Mouse (Mus musculus) intestine, embryonic 14.5 days (tissue): Measurements from ENCODE around the gene Cct5. TPM values are rescaled to one million over a fixed set of nuclear protein-coding genes. Genes with fewer than 3 reads are reported as not detected.
"Not testable (repeated sequence)": the region's sequence is repeated elsewhere in the genome, so short reads cannot be mapped to it uniquely, and the experiment has no call there.

Experiments
- ATAC-seq: fragments of 200-750 bp; cut with Nextera tagmentation; replicated peaks from 2 replicates; pipeline ENCODE4 v1.8.0; 2017; ENCODE audit warnings: low read depth, moderate number of reproducible peaks, moderate TSS enrichment, moderate library complexity; ENCODE audit not compliant: low FRiP score, low TSS enrichment
- DNase-seq: peaks from one replicate; pipeline ENCODE4 v3.0.0-alpha.2; 2018; ENCODE audit warnings: low spot score
- H3K27ac ChIP-seq: fragments of 300-500 bp; sonication (generic); 2 replicates; pipeline ENCODE4 v1.5.1; 2014; ENCODE audit warnings: low read depth, mild to moderate bottlenecking, control low read depth
- H3K27me3 ChIP-seq: fragments of 300-500 bp; sonication (generic); replicated peaks from 2 replicates; pipeline ENCODE4 v1.6.1; 2014; ENCODE audit warnings: low read length, control low read depth; ENCODE audit not compliant: control insufficient read depth, insufficient read depth
- H3K36me3 ChIP-seq: fragments of 300-500 bp; sonication (generic); 2 replicates; pipeline ENCODE4 v1.6.1; 2014; ENCODE audit warnings: low read length, control low read depth; ENCODE audit not compliant: control insufficient read depth, insufficient read depth
- H3K4me1 ChIP-seq: fragments of 300-500 bp; sonication (generic); replicated peaks from 2 replicates; pipeline ENCODE4 v1.6.1; 2014; ENCODE audit warnings: low read length, control low read depth, mixed read lengths; ENCODE audit not compliant: control insufficient read depth, insufficient read depth
- H3K4me2 ChIP-seq: fragments of 300-500 bp; sonication (generic); 2 replicates; pipeline ENCODE4 v1.6.1; 2014; ENCODE audit warnings: low read length
- H3K4me3 ChIP-seq: fragments of 300-500 bp; sonication (generic); 2 replicates; pipeline ENCODE4 v1.5.1; 2014; ENCODE audit warnings: low read depth, low read length, control low read depth, mixed read lengths
- H3K9ac ChIP-seq: fragments of 300-500 bp; sonication (generic); 2 replicates; pipeline ENCODE4 v1.6.1; 2014; ENCODE audit warnings: mild to moderate bottlenecking, low read length
- H3K9me3 ChIP-seq: fragments of 300-500 bp; sonication (generic); 2 replicates; pipeline ENCODE4 v1.6.1; 2016; ENCODE audit warnings: low read length, control low read depth; ENCODE audit not compliant: control insufficient read depth
- WGBS: fragments of 180-500 bp; shearing (Covaris S2); extraction: QIAGEN DNeasy Blood & Tissue Kit; methylation state at CpG from one replicate; pipeline ENCODE4 v1.1.7; 2014; 5-methylcytosine and 5-hydroxymethylcytosine counted together
- polyA plus RNA-seq: library from polyadenylated mRNA; unstranded; fragments of >200 nt; fragmentation: Nextera tagmentation; extraction: Ambion mirVana; gene quantifications from 2 replicates; pipeline ENCODE4 v1.2.1, GENCODE M21; 2014

Cct5 gene
- polyA plus RNA-seq, 1 experiment from 2014 or later: 599 TPM

GRCm38 (mm10) chr15:31592531-31592930, 9.1 kb downstream of the Cct5 start:
- H3K4me3 ChIP-seq: no peak overlapping the region
- WGBS: 88% methylated on average over 8 of the region's 8 CpGs
- no peaks in the 10 kb centered on the region for H3K9me3 ChIP-seq
- no peak overlapping the region for H3K4me2 ChIP-seq
- H3K27ac ChIP-seq: no peak overlapping the region
- no peak overlapping the region for H3K9ac ChIP-seq
- no peaks in the 10 kb centered on the region for H3K27me3 ChIP-seq
- peaks cover 85% of the 10 kb centered on the region for H3K36me3 ChIP-seq
- H3K4me1 ChIP-seq: no peaks in the 10 kb centered on the region
- no peak for DNase-seq
- no peak for ATAC-seq

GRCm38 (mm10) chr15:31590176-31590575, 11.4 kb downstream of the Cct5 start:
- Histone ChIP-seq H3K36me3 (peaks cover 62% of the 10 kb centered on the region), H3K27ac (no peak overlapping the region), H3K4me3 (no peak overlapping the region), H3K27me3 (no peaks in the 10 kb centered on the region), H3K4me2 (no peak overlapping the region), H3K4me1 (no peaks in the 10 kb centered on the region), H3K9ac (no peak overlapping the region), H3K9me3 (no peaks in the 10 kb centered on the region)
- ATAC-seq (no peak), DNase-seq (no peak)
- 92% methylated on average over 5 of the region's 5 CpGs for WGBS

DNA sequence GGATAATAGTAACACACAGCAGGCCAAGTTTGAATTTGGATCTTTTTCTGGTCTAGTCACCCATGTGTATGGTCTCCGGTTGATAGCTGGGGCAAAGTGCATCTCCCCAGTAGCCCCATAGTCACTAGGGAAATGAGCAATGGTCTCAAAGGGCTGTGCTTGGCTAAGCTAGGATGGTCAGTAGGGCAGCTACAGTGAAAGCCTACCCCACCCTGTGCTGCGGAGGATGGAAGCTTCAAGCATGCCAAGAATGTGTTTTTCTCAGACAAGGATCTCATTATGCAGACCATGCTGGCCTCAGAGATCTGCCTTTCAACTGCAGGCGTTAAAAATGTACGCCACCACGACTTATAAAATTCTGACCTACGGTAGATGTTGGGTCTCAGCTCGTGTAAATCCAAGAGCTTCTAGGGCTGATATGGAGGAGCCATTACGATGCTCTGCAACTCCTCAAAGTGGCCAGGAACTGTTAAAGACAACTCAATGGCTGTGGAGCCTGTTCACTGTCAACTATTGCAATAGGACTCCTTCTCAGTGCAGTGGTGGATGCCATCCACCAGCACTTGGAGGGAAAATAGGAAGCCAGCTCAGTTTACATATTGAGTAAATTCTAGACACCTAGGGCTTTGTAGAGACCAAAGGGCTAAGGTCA, 12.5 kb downstream of the Cct5 start:
- no peak for ATAC-seq
- peaks cover 51% of the 10 kb centered on the region for H3K36me3 ChIP-seq
- 43% methylated on average over 8 of the region's 8 CpGs for WGBS

DNA sequence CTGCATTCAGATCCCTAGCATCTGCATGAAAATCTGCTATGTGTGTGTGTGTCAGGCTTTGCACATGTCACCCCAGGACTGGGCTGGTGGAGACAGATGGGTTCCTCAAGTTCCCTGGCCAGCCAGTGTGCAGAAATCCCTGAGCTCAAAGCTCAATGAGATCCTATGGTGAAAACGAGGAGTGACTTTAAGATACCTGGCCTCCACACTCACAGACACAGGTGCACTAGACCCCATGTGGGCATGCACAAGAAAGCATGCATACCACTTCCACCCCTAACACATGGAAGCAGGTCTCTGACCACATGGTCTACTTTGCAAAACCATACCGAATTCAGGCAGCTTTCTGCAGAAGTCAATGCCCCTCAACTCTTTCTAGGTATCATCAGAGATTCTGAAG, 13.8 kb downstream of the Cct5 start:
- Histone ChIP-seq H3K4me2 (no peak overlapping the region), H3K9ac (no peak overlapping the region), H3K4me3 (no peak overlapping the region), H3K4me1 (no peaks in the 10 kb centered on the region), H3K27ac (no peak overlapping the region), H3K36me3 (peaks cover 38% of the 10 kb centered on the region), H3K9me3 (no peaks in the 10 kb centered on the region), H3K27me3 (no peaks in the 10 kb centered on the region)
- WGBS: 87% methylated on average over 2 of the region's 2 CpGs
- DNase-seq: no peak
- no peak for ATAC-seq

More for the DNA sequence above, 12.5 kb downstream of the Cct5 start:
- no peak overlapping the region for H3K4me2 ChIP-seq
- H3K4me3 ChIP-seq: no peak overlapping the region
- H3K27me3 ChIP-seq: no peaks in the 10 kb centered on the region
- DNase-seq: no peak
- no peaks in the 10 kb centered on the region for H3K4me1 ChIP-seq
- no peak overlapping the region for H3K9ac ChIP-seq
- no peak overlapping the region for H3K27ac ChIP-seq
- H3K9me3 ChIP-seq: no peaks in the 10 kb centered on the region

DNA sequence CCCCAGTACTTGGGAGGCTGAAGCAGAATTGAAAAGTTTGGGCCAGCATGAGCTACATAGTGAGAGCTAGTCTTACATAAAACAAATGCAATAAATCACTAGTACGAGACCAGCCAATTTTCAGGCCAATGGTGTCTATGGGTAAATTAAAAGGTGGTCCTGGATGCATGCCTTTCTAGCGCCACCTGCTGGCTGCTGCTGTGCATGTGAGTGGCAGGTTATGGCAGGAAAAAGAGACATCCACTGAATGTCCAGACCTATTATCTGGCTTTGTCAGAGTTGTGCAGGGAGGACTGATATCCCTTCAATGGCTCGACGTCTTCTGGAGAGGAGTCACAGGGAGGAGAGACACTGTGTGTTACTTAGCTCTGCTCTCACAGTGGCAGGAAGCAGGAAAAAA, 15.1 kb downstream of the Cct5 start:
- H3K27me3 ChIP-seq: no peaks in the 10 kb centered on the region
- no peak overlapping the region for H3K9ac ChIP-seq
- ATAC-seq (peak; percentile 44), DNase-seq (peak; percentile 94)
- no peaks in the 10 kb centered on the region for H3K9me3 ChIP-seq
- no peak overlapping the region for H3K4me2 ChIP-seq
- no peak overlapping the region for H3K27ac ChIP-seq
- no peak overlapping the region for H3K4me3 ChIP-seq
- H3K4me1 ChIP-seq: no peaks in the 10 kb centered on the region
- 9% methylated on average over 4 of the region's 4 CpGs for WGBS
- peaks cover 25% of the 10 kb centered on the region for H3K36me3 ChIP-seq

DNA sequence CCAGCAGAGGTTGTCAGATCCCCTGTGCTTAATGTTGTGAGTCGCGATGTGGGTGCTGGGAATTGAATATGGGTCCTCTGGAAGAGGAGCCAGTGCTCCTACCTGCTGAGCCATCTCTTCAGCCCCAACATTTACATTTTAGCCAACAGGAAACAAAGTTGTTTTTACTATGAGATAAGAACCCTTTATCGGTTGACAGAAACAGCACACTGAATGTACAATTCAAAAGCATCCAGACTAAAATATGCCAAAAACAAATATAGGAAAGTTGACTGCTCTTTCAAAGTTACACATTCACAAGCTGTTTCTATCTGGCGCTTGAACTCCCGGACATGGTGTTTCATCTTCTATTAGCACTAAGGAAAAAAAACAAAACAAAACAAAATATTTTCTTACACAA, 15.5 kb downstream of the Cct5 start:
- H3K9me3 ChIP-seq: no peaks in the 10 kb centered on the region
- H3K4me2 ChIP-seq: no peak overlapping the region
- H3K4me1 ChIP-seq: no peaks in the 10 kb centered on the region
- 83% methylated on average over 5 of the region's 5 CpGs for WGBS
- ATAC-seq (no peak), DNase-seq (no peak)
- no peak overlapping the region for H3K9ac ChIP-seq
- no peaks in the 10 kb centered on the region for H3K27me3 ChIP-seq
- H3K36me3 ChIP-seq: peaks cover 21% of the 10 kb centered on the region
- no peak overlapping the region for H3K27ac ChIP-seq
- H3K4me3 ChIP-seq: no peak overlapping the region

- Histone ChIP-seq H3K27ac (no peak overlapping the region), H3K9me3 (no peaks in the 10 kb centered on the region), H3K4me1 (no peaks in the 10 kb centered on the region), H3K9ac (no peak overlapping the region), H3K4me2 (no peak overlapping the region), H3K4me3 (no peak overlapping the region), H3K27me3 (no peaks in the 10 kb centered on the region), H3K36me3 (peaks cover 12% of the 10 kb centered on the region)
- 85% methylated on average over 7 of the region's 7 CpGs for WGBS
- no peak for ATAC-seq
- no peak for DNase-seq
These were observed 16.4 kb downstream of the Cct5 start for GRCm38 (mm10) chr15:31585238-31585637.

GRCm38 (mm10) chr15:31583304-31584085, 18.1 kb downstream of the Cct5 start:
- 91% methylated on average over 13 of the region's 13 CpGs for WGBS
- ATAC-seq: no peak
- Histone ChIP-seq H3K27ac (no peak overlapping the region), H3K9ac (no peak overlapping the region), H3K4me2 (no peak overlapping the region), H3K4me3 (no peak overlapping the region), H3K27me3 (no peaks in the 10 kb centered on the region), H3K36me3 (no peaks in the 10 kb centered on the region), H3K4me1 (no peaks in the 10 kb centered on the region), H3K9me3 (no peaks in the 10 kb centered on the region)
- DNase-seq: no peak

DNA sequence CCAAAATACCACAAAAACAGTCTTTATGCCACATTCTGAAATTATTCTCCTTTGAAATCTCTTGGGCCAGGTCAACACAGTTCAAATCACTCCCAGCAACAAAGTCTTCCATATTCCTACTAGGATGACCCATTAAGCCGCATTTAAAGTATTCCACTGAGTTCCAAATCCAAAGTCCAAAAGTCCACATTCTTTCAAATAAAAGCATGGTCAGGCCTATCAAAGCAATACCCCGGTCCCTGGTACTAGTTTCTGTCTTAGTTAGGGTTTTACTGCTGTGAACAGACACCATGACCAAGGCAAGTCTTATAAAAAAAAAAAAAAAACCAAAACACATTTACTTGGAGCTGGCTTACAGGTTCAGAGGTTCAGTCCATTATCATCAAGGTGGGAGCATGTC, 20.5 kb downstream of the Cct5 start:
- H3K36me3 ChIP-seq, H3K9ac ChIP-seq, DNase-seq, H3K27me3 ChIP-seq, H3K4me3 ChIP-seq, H3K4me2 ChIP-seq, H3K9me3 ChIP-seq, H3K27ac ChIP-seq, H3K4me1 ChIP-seq, ATAC-seq: not testable (repeated sequence)
- 89% methylated on average over 2 of the region's 2 CpGs for WGBS
